Mouse (Mus musculus) regulatory T cell (primary cell): ENCODE results near the gene Lca5l.

Experiments
- in situ Hi-C: fragments of 300-600 bp; cut with MboI, MseI; formaldehyde crosslinking; loops from one replicate; pipeline ENCODE4 v1.15.1; 2025; ENCODE audit warnings: high pct_unique_total_duplicates

Lca5l gene

GRCm38 (mm10) chr16:96120022-96120623, 71.9 kb downstream of the Lca5l start:
- in situ Hi-C loops: no loop called here

GRCm38 (mm10) chr16:96114729-96115128, 77.3 kb downstream of the Lca5l start:
- in situ Hi-C loops: no loop called here

- in situ Hi-C loops: no loop called here
Measured at GRCm38 (mm10) chr16:96112769-96113168, 79.3 kb downstream of the Lca5l start.

- in situ Hi-C loops: no loop called here
Measured at GRCm38 (mm10) chr16:96110655-96111345, 81.3 kb downstream of the Lca5l start.

GRCm38 (mm10) chr16:96109673-96110072, 82.4 kb downstream of the Lca5l start:
- in situ Hi-C loops: loop anchor here (10.0 kb wide), 1 partner anchor 715 kb away; no protein-coding TSS in a partner anchor
